In the genomic region with DNA sequence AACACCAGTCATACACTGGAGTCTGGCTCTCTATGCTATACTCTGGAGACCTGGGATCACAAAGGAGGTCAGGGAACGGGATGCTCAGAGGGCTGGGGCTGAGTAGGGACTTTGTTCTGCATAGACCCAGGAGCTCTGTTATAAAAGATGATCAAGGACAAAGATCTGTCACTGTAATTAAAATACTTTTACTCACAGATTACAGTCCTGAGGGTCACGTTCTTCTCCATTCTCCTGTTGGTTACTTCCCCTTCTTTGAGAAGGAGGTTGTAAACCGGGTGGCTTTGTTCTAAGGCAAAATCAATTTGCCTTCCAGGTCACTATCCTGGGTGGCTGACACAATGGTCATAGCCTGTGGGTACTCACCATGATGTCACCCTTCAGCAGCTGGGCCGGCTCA, we compare ENCODE assay signal across 18 mouse cellular contexts.
"Had no signal": no experiment of that assay in that cellular context is flagged by ENCODE, and none has a peak within 500 bp of the region (broad histone marks: within the 10 kb centered on the region; RNA-seq: fewer than 3 reads in every experiment).

No protein-coding gene starts in this region.

- DNase-seq: lung, adult 18-20 months; lung, embryonic 14.5 days; lung, postnatal 10 days; lung, postnatal 4 days; midbrain, embryonic 14.5 days; right cerebral cortex, adult 18-20 months; right cerebral cortex, postnatal 25 days; right cerebral cortex, postnatal 4 days; spleen, adult 18-20 months; thymus, adult 2 months; thymus, postnatal 25 days; thymus, postnatal 4 days had no signal

- H3K4me3 ChIP-seq: midbrain, embryonic 10.5 days; midbrain, embryonic 12.5 days; myocyte; neural tube, embryonic 12.5 days; stomach, embryonic 15.5 days had no signal

- H3K27ac ChIP-seq: midbrain, embryonic 10.5 days; midbrain, embryonic 12.5 days; neural tube, embryonic 12.5 days; stomach, embryonic 15.5 days; stomach, postnatal 0 days had no signal
